Mouse (Mus musculus) right cerebral cortex, postnatal 14 days (tissue): ENCODE results near the gene Mslnl.
A peak's percentile ranks its signal among the peaks of the same experiment; 100 is the strongest.

ENCODE experiments used
- DNase-seq: peaks from one replicate; pipeline ENCODE4 v3.0.0; 2022

The Mslnl gene

DNA sequence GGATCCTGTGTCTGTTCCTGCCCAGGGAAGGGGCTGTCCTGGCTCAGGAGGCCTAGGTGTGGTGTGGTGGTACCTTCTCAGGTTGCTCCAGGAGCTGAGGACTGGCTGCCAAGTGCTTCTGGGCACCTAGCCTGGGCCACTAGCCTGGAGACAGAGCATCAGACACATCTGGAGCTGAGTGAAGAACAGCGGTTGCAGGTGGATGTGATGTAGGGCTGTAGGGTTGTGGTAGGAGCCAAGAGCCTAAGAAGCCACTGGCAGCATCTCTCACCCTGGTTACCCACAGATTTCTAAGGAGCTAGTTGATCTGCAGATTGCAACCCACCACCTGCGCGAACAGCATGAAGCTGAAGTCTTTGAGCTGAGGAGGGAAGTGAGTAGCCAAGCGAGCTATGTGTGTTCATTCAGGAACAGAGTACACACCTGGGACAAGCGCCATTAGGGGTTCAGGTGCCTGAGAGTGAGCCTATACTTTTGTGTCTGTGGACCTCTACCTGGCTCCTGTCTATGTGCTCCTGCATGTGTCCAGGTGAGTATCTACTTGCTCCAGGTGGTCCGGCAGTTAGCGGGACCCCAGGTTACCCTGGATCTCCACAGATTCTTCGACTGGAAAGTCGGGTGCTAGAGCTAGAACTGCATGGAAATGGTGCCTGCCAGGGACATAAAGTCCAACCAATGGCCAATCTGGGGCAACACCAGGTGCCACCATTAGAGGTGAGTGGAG, 51.1 kb downstream of the Mslnl start:
- no peak for DNase-seq

DNA sequence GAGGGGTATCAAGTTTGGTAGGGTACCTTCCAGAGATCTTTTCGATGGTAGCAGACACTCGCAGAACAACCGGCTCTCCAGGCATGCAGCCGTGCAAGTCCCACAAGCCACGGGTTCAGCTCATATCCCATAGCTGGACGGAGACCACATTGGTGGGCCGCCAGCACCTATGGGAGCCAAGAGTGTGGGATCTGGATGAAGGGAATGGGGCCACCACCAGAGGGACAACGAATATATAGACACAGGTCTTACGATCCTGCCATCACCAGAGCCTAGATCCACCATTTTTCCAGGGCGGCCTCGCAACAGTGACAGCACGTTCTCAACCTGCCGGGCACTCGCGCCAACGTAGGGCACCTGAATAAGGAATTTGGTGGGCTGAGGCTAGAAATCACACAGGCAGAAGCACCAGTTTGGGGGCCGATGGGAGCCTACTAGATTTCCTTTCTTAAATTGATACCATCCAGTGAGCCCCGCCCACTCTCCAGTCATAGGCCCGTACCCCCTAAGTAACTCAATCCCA, 55.5 kb downstream of the Mslnl start:
- DNase-seq: no peak

DNA sequence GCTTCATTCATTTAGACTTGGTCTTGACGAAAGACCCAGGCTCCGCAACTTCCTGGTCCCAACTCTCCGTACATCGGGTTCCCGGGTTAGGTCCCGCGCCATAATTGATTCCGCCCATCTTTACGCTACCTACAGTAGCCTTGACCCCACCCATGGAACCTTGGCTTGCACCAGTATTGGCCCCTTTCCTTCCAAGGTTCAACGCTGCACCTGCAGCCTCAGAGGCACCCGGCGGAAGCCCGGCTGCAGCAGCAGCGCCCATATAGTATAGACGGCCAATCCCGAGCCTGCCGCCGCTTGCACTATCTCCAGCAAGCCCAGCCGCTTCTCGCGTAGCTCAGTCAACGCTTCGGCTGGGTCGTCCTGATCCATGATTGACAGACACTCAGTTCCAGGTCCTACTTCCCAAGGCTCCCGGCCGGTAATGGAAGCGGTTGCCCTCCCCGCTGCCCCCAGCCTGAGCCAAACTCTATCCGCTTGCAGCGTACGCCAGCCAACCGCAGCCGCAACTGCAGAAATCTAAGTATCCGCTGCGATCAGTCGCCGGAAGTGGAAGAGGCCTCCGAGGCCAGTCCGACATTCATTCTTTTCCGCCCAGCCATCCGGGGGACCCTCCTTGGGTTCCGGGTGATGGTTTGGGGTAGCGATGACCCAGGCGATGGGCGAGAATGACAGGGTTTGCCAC, 56.1 kb downstream of the Mslnl start:
- DNase-seq: peak; percentile 83

DNA sequence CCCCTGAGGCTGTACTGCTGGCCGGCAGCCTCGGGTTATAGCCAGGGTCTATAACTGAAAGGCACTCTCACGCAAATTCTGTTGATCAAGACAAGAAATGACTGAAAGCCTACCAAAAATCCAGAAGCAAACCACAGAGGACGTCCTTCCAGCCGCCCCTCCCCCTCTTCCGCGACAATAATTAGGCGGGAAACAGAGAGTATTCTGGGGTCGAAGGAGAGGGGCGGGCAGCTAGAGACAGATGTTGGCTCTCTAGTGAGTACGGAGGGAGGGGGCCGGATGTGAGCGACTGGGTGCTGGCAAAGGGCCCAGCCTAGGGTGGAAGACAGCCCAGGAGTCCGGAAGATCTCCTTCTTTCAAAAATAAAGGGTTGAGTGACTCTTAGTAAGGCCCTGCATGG, 56.8 kb downstream of the Mslnl start, which contains the start of gene Fam173a:
Gene Fam173a (minus strand): TSS at position 287 of the 400 bp plus-strand sequence.
- DNase-seq: peak; percentile 75

DNA sequence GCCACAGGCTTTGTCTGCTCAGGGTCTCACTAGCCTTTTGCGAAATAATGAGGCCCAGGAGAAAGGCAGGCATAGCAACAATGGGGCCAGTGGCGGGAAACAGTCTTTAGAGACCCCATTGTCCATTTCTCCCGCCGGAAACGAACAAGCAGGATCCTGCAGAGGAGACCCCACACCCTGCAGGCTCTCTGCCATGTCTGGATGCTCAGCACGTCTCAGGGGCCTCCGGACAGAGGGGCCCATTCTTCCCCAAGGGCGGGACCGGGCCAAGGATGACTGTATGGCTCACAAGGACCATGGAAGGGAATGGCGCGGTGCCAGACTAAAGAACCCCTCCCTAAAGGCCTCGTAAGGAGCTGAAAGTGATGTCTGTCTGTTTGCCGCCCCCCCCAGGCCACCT, 58.4 kb downstream of the Mslnl start:
- DNase-seq: no peak

DNA sequence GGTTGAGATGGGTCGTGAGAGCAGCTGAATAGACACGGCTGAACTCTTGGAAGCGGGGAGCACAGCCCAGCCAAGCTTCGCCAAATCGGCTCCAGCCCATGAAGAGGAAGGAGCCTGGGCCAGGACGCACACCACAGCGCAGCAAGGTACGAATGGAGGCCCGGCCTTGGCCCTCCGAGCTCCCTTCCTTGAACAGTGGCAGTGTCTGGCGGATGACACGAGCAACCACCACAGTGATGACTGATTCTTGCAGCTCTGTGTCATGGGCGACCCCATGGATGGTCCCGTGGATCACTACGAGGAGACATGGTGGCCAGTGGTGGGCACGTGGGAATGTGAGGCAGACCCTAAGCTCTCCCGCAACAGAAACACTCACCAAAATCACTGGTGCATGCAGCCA, 59.2 kb downstream of the Mslnl start:
- no peak for DNase-seq

DNA sequence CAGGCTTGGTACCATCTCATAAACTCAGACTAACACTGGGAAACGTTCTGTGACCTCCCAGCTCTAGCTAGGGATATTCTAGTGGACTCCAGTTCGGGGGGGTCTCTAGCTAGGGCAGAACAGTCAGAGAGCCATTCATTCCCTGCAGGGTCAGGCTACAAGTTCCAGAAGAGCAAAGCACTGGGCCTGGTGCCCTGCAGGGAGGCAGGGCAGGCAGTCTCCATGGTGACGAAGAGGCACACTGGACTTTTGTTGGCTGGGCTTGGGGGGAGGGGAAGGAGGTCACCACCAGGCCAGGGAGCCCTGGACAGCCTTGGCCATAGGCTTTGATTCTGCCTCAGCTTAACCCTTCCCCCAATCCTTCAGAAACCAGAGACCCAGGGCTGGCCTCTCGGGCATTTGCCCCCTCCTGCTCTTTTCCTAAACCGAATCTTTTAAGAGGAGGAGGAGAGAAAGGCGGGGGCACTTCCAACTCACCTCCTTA, 59.8 kb downstream of the Mslnl start, which contains the start of gene AC134908.4:
Gene AC134908.4 (minus strand): TSS at position 51 of the 484 bp plus-strand sequence.
- peak; percentile 42 for DNase-seq

DNA sequence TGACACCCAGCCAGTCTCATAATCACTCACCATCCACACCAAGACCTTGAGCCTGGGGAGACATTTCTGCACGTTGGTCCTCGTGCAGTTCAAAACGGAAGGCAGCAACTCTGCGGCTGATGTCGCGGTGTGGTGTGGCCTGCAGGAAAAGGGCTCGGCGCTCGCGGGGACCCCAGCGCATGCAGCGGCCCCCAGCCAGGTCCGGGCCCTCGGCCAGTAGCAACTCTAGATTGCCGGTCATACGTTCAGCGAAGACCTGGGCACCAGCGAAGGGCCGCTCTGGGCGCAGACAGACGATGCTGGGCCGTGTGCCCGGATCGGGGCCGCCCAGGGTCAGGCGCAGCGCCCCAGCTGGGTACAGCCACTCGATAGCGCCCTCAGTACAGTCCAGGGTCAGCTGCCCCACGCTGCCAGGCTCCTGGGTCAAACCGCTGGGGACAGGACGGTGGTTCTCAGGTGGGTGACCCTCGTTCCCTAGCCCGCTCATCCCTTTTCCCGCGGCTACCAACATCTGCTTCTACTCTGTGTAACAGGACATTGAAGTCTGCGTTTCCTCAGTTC, 60.4 kb downstream of the Mslnl start:
- DNase-seq: no peak

DNA sequence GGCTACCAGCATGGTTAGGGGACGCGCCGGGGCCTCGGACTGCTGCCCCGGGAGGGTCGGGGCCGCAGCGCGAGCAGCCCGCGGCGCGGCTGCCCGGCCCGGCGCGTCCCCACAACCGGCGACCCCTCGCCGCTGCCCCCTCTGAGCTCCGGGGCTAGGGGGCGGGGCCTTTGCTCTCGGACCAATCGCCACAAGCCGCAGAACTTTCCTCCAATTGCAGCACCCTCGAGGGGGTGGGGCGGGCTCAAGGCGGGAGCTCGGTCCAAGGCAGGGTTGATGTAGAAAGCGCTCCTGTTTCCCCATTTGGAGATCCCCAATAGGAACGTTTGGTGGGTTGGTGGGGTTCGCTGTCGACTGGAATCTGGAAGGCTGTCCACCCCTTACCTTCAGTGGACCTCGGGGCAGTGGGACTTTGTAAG, 61.1 kb downstream of the Mslnl start, which contains the start of gene Metrn:
Gene Metrn (minus strand): TSS at position 186 of the 419 bp plus-strand sequence.
- peak; percentile 75 for DNase-seq
